Mouse (Mus musculus): ENCODE data around the gene Psmc4. TPM values are rescaled to one million over a fixed set of nuclear protein-coding genes. Genes with fewer than 3 reads are reported as not detected.

Psmc4 gene
- 153 and 170 TPM in 2 replicates for polyA plus RNA-seq (2015; fragmentation: Nextera tagmentation; extraction: Ambion mirVana)

- Histone ChIP-seq H3K4me1 (ENCODE audit: insufficient read depth, low read depth, low read length) (no peaks in the 10 kb centered on the region), H3K9ac (replicated peaks; ENCODE audit: low read depth) (peak within 1 kb of the TSS; percentile 84), H3K9me3 (ENCODE audit: low read length) (no peaks in the 10 kb centered on the region), H3K27me3 (replicated peaks; ENCODE audit: insufficient read depth, low read length) (no peaks in the 10 kb centered on the region), H3K4me2 (replicated peaks; ENCODE audit: low read depth, low read length) (peak within 1 kb of the TSS; percentile 88), H3K27ac (ENCODE audit: low read length) (0 out of 2 replicates have a peak within 1 kb of the TSS, but pooled peaks have one; percentile 49), H3K36me3 (ENCODE audit: insufficient read depth, low read length) (peaks cover 28% of the 10 kb centered on the region), H3K4me3 (ENCODE audit: low read depth, low read length) (peak within 1 kb of the TSS; percentile 75)
- ATAC-seq, result peak; percentile 96
- under 1% methylated on average over 52 of the region's 52 CpGs for WGBS
- DNase-seq (ENCODE audit: low spot score), result peak; percentile 100
- TF ChIP-seq EP300 (IDR thresholded peaks at IDR 0.05) (peak; percentile 23; the same call in 1 of the 2 replicates), CTCF (IDR thresholded peaks at IDR 0.05) (peak; percentile 87)
Observed at GRCm38 (mm10) chr7:28049476-28050409, at the start of gene Psmc4. Gene Psmc4, minus strand, starts transcription at chr7:28050101.

GRCm38 (mm10) chr7:28099101-28099500, 49.2 kb upstream of the Psmc4 start:
- H3K4me2 ChIP-seq (replicated peaks; ENCODE audit: low read depth, low read length), result no peak overlapping the region
- no peaks in the 10 kb centered on the region for H3K9me3 ChIP-seq (ENCODE audit: low read length)
- no peaks in the 10 kb centered on the region for H3K4me1 ChIP-seq (ENCODE audit: insufficient read depth, low read depth, low read length)
- H3K27ac ChIP-seq (ENCODE audit: low read length), result no peak overlapping the region
- no peak for DNase-seq (ENCODE audit: low spot score)
- no peaks in the 10 kb centered on the region for H3K36me3 ChIP-seq (ENCODE audit: insufficient read depth, low read length)
- TF ChIP-seq CTCF (IDR thresholded peaks at IDR 0.05) (no peak), EP300 (IDR thresholded peaks at IDR 0.05) (no peak)
- no peaks in the 10 kb centered on the region for H3K27me3 ChIP-seq (replicated peaks; ENCODE audit: insufficient read depth, low read length)
- WGBS, result 90% methylated on average over 16 of the region's 16 CpGs
- H3K4me3 ChIP-seq (ENCODE audit: low read depth, low read length), result no peak overlapping the region
- H3K9ac ChIP-seq (replicated peaks; ENCODE audit: low read depth), result no peak overlapping the region
- ATAC-seq, result no peak

- WGBS, result 38% methylated on average over 11 of the region's 11 CpGs
- Histone ChIP-seq H3K9me3 (ENCODE audit: low read length) (no peaks in the 10 kb centered on the region), H3K4me3 (ENCODE audit: low read depth, low read length) (no peak overlapping the region), H3K36me3 (ENCODE audit: insufficient read depth, low read length) (no peaks in the 10 kb centered on the region), H3K27ac (ENCODE audit: low read length) (no peak overlapping the region), H3K27me3 (replicated peaks; ENCODE audit: insufficient read depth, low read length) (no peaks in the 10 kb centered on the region), H3K4me2 (replicated peaks; ENCODE audit: low read depth, low read length) (no peak overlapping the region), H3K4me1 (ENCODE audit: insufficient read depth, low read depth, low read length) (no peaks in the 10 kb centered on the region), H3K9ac (replicated peaks; ENCODE audit: low read depth) (no peak overlapping the region)
- ATAC-seq, result no peak
- TF ChIP-seq CTCF (IDR thresholded peaks at IDR 0.05), result no peak
- no peak for TF ChIP-seq EP300 (IDR thresholded peaks at IDR 0.05)
- no peak for DNase-seq (ENCODE audit: low spot score)
Observed at GRCm38 (mm10) chr7:28093541-28093940, 43.6 kb upstream of the Psmc4 start.

- Histone ChIP-seq H3K4me3 (ENCODE audit: low read depth, low read length) (no peak overlapping the region), H3K27ac (ENCODE audit: low read length) (no peak overlapping the region), H3K36me3 (ENCODE audit: insufficient read depth, low read length) (no peaks in the 10 kb centered on the region), H3K27me3 (replicated peaks; ENCODE audit: insufficient read depth, low read length) (no peaks in the 10 kb centered on the region), H3K4me2 (replicated peaks; ENCODE audit: low read depth, low read length) (no peak overlapping the region), H3K9ac (replicated peaks; ENCODE audit: low read depth) (no peak overlapping the region), H3K9me3 (ENCODE audit: low read length) (no peaks in the 10 kb centered on the region), H3K4me1 (ENCODE audit: insufficient read depth, low read depth, low read length) (no peaks in the 10 kb centered on the region)
- ATAC-seq (no peak), DNase-seq (ENCODE audit: low spot score) (no peak)
- WGBS, result 75% methylated on average over 16 of the region's 16 CpGs
- TF ChIP-seq EP300 (IDR thresholded peaks at IDR 0.05) (no peak), CTCF (IDR thresholded peaks at IDR 0.05) (no peak)
Observed at GRCm38 (mm10) chr7:28086236-28086635, 36.3 kb upstream of the Psmc4 start.

- WGBS, result 71% methylated on average over 7 of the region's 7 CpGs
- H3K9ac ChIP-seq (replicated peaks; ENCODE audit: low read depth), result no peak overlapping the region
- H3K4me1 ChIP-seq (ENCODE audit: insufficient read depth, low read depth, low read length), result no peaks in the 10 kb centered on the region
- ATAC-seq, result no peak
- H3K4me3 ChIP-seq (ENCODE audit: low read depth, low read length), result no peak overlapping the region
- no peak overlapping the region for H3K4me2 ChIP-seq (replicated peaks; ENCODE audit: low read depth, low read length)
- no peaks in the 10 kb centered on the region for H3K36me3 ChIP-seq (ENCODE audit: insufficient read depth, low read length)
- no peak for DNase-seq (ENCODE audit: low spot score)
- TF ChIP-seq CTCF (IDR thresholded peaks at IDR 0.05) (no peak), EP300 (IDR thresholded peaks at IDR 0.05) (no peak)
- H3K27ac ChIP-seq (ENCODE audit: low read length), result no peak overlapping the region
- H3K9me3 ChIP-seq (ENCODE audit: low read length), result no peaks in the 10 kb centered on the region
- no peaks in the 10 kb centered on the region for H3K27me3 ChIP-seq (replicated peaks; ENCODE audit: insufficient read depth, low read length)
Observed at GRCm38 (mm10) chr7:28084215-28084614, 34.3 kb upstream of the Psmc4 start.

- Histone ChIP-seq H3K9ac (replicated peaks; ENCODE audit: low read depth) (no peak within 1 kb of the TSS), H3K4me2 (replicated peaks; ENCODE audit: low read depth, low read length) (no peak within 1 kb of the TSS), H3K9me3 (ENCODE audit: low read length) (no peaks in the 10 kb centered on the region), H3K36me3 (ENCODE audit: insufficient read depth, low read length) (no peaks in the 10 kb centered on the region), H3K4me1 (ENCODE audit: insufficient read depth, low read depth, low read length) (no peaks in the 10 kb centered on the region), H3K27me3 (replicated peaks; ENCODE audit: insufficient read depth, low read length) (no peaks in the 10 kb centered on the region), H3K27ac (ENCODE audit: low read length) (no peak within 1 kb of the TSS), H3K4me3 (ENCODE audit: low read depth, low read length) (no peak within 1 kb of the TSS)
- 84% methylated on average over 21 of the region's 21 CpGs for WGBS
- no peak for DNase-seq (ENCODE audit: low spot score)
- TF ChIP-seq EP300 (IDR thresholded peaks at IDR 0.05) (no peak), CTCF (IDR thresholded peaks at IDR 0.05) (no peak)
- ATAC-seq, result no peak
Observed at GRCm38 (mm10) chr7:28070531-28071298, 20.8 kb upstream of the Psmc4 start, which contains the start of gene Fcgbp. Gene Fcgbp, plus strand, starts transcription at chr7:28071236.

Measured in lung, postnatal 0 days (tissue).